Mouse (Mus musculus) thymus, adult 18-20 months (tissue): ENCODE results near the gene Ten1.
A peak's percentile ranks its signal among the peaks of the same experiment; 100 is the strongest.

Experiments
- DNase-seq, 2 experiments: peaks; one replicate each; pipeline ENCODE4 v3.0.0; 2022; ENCODE audit warnings: mixed read lengths in 2 of 2

Gene Ten1

GRCm38 (mm10) chr11:116197584-116197906 is 1.1 kb upstream of the Ten1 start:
- DNase-seq, result no peak

- DNase-seq, result no peak
Observed at GRCm38 (mm10) chr11:116198132-116198531, 523 bp upstream of the Ten1 start.

GRCm38 (mm10) chr11:116201151-116201550 is 2.5 kb downstream of the Ten1 start:
- DNase-seq, result no peak

- no peak for DNase-seq
Observed at GRCm38 (mm10) chr11:116203150-116203549, 4.5 kb downstream of the Ten1 start.

DNA sequence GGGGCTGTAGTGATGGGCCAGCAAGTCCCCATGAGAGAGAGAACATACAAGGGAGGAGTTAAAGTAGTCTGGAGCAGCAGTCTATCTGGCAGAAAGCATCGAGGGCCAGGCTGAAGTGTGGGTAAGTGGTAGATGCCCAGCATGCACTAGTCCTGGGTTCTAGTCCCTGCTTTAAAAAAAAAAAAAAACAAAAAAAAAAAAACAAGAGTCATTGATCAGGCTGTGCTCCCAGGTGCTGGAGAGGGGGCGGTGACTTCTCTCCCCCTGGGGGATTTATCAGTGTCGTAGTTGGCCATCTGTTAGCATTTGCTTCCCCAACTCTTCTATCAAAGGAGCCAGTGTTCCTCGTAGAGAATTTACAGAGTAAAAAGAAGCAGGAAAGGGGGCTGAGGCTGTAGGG is 8.0 kb downstream of the Ten1 start:
- no peak for DNase-seq

- no peak for DNase-seq
Observed at GRCm38 (mm10) chr11:116208660-116209059, 10.0 kb downstream of the Ten1 start.

- no peak for DNase-seq
Observed at GRCm38 (mm10) chr11:116209257-116209656, 10.6 kb downstream of the Ten1 start.

DNA sequence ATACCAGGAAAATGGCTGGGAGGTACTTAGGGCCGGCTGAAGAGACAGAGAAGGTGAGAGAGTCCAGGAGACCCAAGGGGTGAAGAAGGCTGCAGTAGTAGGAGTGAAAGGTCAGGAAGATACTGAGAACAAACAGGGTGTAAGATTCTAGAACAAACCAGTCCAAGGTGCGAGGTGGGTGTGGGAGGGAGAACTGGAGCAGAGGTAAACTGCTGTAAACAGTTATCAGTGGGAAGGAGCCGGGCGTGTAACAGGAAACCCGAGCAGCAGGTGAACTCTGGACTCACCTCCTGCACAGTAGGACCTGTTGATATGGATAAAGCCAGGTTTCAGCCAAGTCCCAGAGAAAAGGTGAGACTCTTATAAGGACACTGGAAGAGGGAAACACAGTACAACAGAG is 12.0 kb downstream of the Ten1 start:
- no peak for DNase-seq

DNA sequence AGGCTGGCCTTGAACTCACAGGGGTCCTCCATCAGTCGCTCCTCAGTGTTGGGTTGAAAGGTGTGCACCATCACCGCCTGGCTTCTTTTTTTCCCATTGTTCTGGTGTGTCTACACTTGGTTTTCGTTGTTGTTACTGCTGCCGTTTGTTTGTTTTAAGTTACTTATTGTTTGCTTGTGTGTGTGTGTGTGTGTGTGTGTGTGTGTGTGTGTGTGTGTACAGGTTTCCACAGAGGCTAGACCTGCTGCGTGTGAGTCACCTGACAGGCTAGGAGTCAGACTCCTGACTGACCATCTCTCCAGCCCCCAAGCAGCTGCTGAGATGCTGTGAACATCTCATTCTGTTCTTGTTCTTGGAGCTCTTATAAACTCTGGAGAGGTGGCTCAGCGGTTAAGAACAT is 14.2 kb downstream of the Ten1 start:
- DNase-seq, result no peak

DNA sequence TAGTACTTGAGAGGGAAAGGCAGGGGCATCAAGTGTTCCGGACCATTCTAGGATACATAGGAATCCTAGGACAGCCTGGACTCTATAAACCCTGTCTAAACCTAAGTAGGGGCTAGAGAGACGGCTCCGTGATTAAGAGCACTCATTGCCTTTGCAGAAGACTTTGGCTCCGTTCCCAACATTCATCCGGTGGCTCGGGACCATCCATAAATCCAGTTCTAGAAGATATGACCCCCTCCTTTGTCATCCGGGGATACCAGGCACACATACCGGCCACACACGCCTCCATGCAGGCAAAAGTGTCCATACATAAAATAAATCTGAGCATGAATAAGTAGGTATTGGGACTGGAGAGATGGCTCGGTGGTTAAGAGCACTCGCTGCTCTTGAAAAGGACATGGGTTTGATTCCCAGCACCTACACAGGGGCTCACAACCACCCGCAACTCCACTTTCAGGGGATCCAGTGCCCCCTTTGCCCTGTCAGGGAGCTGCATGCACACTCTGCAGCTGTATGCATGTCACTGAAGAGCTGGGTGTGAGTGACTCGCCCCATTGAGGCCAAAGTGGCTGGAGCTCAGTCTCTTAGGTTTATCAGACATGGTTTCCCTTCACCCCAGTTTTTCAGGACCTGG is 15.3 kb downstream of the Ten1 start:
- no peak for DNase-seq

- no peak for DNase-seq
Observed at GRCm38 (mm10) chr11:116215181-116215580, 16.5 kb downstream of the Ten1 start.

GRCm38 (mm10) chr11:116215991-116216390 is 17.3 kb downstream of the Ten1 start:
- no peak for DNase-seq

- no peak for DNase-seq
Observed at GRCm38 (mm10) chr11:116216549-116216948, 17.9 kb downstream of the Ten1 start.

DNA sequence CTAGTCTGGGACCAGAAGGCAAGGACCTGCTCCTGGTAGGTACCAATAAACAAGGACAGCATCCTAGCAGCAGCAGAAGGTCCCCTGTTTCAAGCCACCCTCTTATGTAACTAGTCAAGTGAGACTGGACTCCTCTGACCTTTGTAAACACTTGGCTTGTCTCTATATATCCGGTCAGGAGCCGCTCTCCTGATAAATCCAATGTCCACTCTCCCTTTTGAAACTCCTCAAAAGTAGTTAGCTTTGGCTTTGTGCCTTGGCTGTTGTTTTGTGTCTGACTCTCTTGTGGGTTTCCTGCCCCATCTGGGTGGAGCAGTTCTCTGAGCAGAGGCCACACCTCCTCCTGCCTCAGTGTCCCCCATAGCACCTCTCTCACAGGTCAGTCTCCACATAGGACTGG is 19.6 kb downstream of the Ten1 start:
- DNase-seq, result no peak

DNA sequence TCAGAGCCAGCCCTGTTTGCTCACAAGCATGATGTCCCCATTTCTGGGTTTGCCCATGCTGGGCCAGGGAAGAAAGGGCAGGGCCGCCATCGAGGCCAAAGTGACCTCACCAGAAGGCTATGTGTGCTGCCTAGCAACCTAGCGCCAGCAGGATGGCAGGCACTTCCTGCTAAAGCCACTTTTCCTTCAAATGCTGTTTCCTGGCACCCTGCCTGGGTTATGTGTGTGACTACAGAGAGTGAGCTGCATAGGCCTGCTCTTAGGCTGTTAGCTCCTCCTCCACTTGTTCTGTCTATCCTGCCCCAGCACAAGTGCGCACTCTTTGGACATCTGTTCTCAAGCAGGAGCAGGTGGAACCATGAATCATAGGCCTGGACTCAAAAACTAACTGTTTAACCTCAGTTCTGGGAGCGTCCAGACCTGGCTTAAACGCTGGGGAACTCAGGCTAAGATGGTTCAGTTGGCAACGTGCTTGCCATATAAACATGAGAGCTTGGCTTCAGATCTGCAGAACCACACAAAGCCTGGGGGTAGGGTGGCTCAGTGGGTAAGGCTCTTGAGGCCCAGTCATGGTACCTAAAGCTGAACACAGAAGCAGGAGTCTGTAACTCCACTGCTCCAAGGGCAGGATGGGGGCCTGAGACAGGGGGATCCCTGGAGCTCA is 20.2 kb downstream of the Ten1 start:
- DNase-seq, result peak in 1 of 2 experiments; percentile 43

- DNase-seq, result peak; percentile 36 to 45
Observed at GRCm38 (mm10) chr11:116219885-116220284, 21.2 kb downstream of the Ten1 start.

- no peak for DNase-seq
Observed at GRCm38 (mm10) chr11:116221931-116222739, 23.5 kb downstream of the Ten1 start.

DNA sequence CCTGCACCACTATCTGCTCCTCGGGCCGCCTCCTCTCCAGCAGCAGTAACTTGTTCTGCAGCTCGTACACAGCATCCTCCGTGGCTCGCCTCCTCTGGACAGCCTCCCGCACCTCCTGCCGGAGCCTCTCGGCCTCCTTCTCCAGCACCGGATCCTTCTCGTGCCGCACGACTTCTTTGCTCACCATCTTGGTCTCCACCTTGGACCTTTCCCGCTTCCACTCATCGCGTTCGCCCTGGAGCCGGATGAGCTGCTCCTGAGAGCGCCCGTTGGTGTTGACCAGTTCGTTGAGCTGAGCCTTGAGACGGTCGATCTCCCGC is 24.0 kb downstream of the Ten1 start:
- no peak for DNase-seq

GRCm38 (mm10) chr11:116226414-116226813 is 27.8 kb downstream of the Ten1 start:
- peak; percentile 56 to 57 for DNase-seq

DNA sequence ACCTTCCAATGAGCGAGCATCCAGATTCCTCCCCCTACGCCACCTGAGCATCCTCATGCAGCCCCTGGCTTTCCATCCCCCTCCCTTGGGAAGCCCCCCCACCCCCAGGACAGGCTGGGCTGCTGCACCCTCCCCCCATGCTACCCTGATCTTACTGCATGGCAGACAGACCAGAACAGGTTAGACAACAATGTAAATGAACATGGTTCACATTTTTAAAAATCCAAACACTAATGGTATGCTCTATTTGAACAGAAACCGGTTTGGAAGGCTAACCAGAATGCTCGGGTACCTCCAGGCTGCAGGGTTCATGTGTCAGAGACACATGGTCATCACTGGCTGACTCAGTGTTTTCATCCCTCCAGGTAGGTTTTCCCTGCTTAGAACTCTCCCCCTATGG is 30.0 kb downstream of the Ten1 start:
- DNase-seq, result no peak

- no peak for DNase-seq
Observed at GRCm38 (mm10) chr11:116232427-116232826, 33.8 kb downstream of the Ten1 start.

- no peak for DNase-seq
Observed at GRCm38 (mm10) chr11:116234901-116235300, 36.2 kb downstream of the Ten1 start.

GRCm38 (mm10) chr11:116237742-116238395 is 39.2 kb downstream of the Ten1 start, which contains the start of gene Evpl:
Evpl (minus strand) TSS chr11:116238077.
- DNase-seq, result peak; percentile 65 to 67

DNA sequence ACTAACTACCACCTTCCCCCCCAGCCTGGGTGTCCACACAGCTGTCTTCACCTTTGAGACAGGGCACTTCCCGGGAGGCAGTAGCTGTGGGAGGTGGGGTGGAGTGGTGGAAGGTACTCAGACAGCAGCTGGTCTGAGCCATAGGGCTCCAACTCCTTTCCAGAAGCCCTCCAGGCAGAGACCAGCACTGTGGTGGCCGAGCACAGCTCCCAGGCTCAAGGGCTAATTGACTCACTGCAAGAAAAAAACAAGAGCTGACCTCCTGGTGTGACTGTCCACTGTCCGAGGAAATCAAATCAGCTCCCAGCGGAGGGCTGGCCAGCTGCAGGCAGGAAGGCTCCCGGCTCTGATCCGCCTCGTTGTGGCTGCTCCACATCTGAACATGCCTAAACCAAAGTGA is 41.1 kb downstream of the Ten1 start:
- no peak for DNase-seq
